28 mouse cellular contexts compared by ENCODE assay signal in the genomic region with DNA sequence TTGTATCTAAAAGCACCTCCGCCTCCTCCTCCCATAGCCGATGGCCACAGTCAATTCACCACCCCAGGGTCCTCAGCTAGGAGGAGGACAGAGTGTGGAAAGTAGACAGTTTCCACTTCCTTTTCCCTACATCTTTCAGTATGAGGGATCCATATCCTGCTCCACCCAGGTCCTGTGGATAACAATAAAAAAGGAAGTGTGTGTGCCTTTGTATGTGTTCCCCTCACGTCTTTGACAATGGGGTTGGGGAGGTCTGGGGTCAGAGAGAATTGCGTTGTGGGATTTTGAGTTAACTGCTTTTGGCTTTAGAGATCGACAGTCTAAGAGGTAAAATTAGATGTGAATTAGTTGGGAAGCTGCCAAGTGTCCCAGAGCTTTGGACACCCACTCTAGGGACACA. TPM values are rescaled to one million over a fixed set of nuclear protein-coding genes. Genes with fewer than 3 reads are reported as not detected.
A peak's percentile ranks its signal among the peaks of the same experiment; 100 is the strongest.
DNase-seq lines count a peak whose midpoint lies in the region; ATAC-seq and TF ChIP-seq lines count a peak whose summit lies in the region.
"Had no signal": no experiment of that assay in that cellular context is flagged by ENCODE, and none has a peak within 500 bp of the region (broad histone marks: within the 10 kb centered on the region; RNA-seq: fewer than 3 reads in every experiment).

No protein-coding gene starts in this region.

- H3K9me3 ChIP-seq in heart, embryonic 11.5 days (replicated peaks; ENCODE audit: control insufficient read depth, low read length) = no peaks in the 10 kb centered on the region
- H3K9me3 ChIP-seq in intestine, embryonic 15.5 days = no peaks in the 10 kb centered on the region
- no peaks in the 10 kb centered on the region for H3K9me3 ChIP-seq in intestine, postnatal 0 days (ENCODE audit: control insufficient read depth)
- H3K9me3 ChIP-seq: forebrain, embryonic 10.5 days; limb, embryonic 12.5 days; midbrain, embryonic 12.5 days had no signal

- H3K4me3 ChIP-seq in heart, embryonic 11.5 days (ENCODE audit: low read depth, low read length) = no peak overlapping the region
- H3K4me3 ChIP-seq in intestine, embryonic 15.5 days (replicated peaks) = no peak overlapping the region
- H3K4me3 ChIP-seq in intestine, postnatal 0 days (ENCODE audit: low read depth, low read length) = no peak overlapping the region
- no peak overlapping the region for H3K4me3 ChIP-seq in testis, adult 2 months (ENCODE audit: control insufficient read depth, low read depth, low read length)
- H3K4me3 ChIP-seq: forebrain, embryonic 10.5 days; layer of hippocampus, adult 2 months; limb, embryonic 12.5 days; midbrain, embryonic 12.5 days had no signal

- no peak overlapping the region for H3K9ac ChIP-seq in heart, embryonic 11.5 days (ENCODE audit: low read depth, low read length)
- H3K9ac ChIP-seq in intestine, embryonic 15.5 days = no peak overlapping the region
- H3K9ac ChIP-seq in intestine, postnatal 0 days (ENCODE audit: low read depth, low read length) = no peak overlapping the region
- H3K9ac ChIP-seq: hindbrain, embryonic 14.5 days; limb, embryonic 12.5 days; liver, postnatal 0 days; midbrain, embryonic 12.5 days had no signal

- WGBS in heart, embryonic 11.5 days (ENCODE audit: insufficient replicate concordance) = 45% methylated on average over 5 of the region's 5 CpGs
- 74% methylated on average over 5 of the region's 5 CpGs for WGBS in intestine, embryonic 15.5 days
- 66% methylated on average over 5 of the region's 5 CpGs for WGBS in intestine, postnatal 0 days

- peaks cover 57% of the 10 kb centered on the region for H3K4me1 ChIP-seq in heart, embryonic 11.5 days (ENCODE audit: control insufficient read depth, insufficient read depth, low read length)
- H3K4me1 ChIP-seq in intestine, embryonic 15.5 days (replicated peaks) = peaks cover 33% of the 10 kb centered on the region
- no peaks in the 10 kb centered on the region for H3K4me1 ChIP-seq in intestine, postnatal 0 days (replicated peaks; ENCODE audit: control insufficient read depth, insufficient read depth, low read length)
- H3K4me1 ChIP-seq in testis, adult 2 months (ENCODE audit: control insufficient read depth, insufficient read depth, low read length) = peaks cover 24% of the 10 kb centered on the region

- TF ChIP-seq POLR2A in testis, adult 2 months (IDR thresholded peaks at IDR 0.05; ENCODE audit: control insufficient read depth, low read depth, low read length) = no peak

- no peak for TF ChIP-seq CTCF in intestine, postnatal 0 days (IDR thresholded peaks at IDR 0.05; ENCODE audit: low read depth)
- no peak for TF ChIP-seq CTCF in testis, adult 2 months (IDR thresholded peaks at IDR 0.05; ENCODE audit: control insufficient read depth, insufficient read depth, insufficient replicate concordance, low read depth, low read length)

- no peaks in the 10 kb centered on the region for H3K36me3 ChIP-seq in heart, embryonic 11.5 days (ENCODE audit: control insufficient read depth, insufficient read depth, low read length)
- H3K36me3 ChIP-seq in intestine, embryonic 15.5 days = no peaks in the 10 kb centered on the region
- H3K36me3 ChIP-seq in intestine, postnatal 0 days (ENCODE audit: control insufficient read depth, insufficient read depth) = no peaks in the 10 kb centered on the region
- H3K36me3 ChIP-seq in testis, adult 2 months (ENCODE audit: control insufficient read depth, insufficient read depth, low read length) = no peaks in the 10 kb centered on the region
- H3K36me3 ChIP-seq: forebrain, embryonic 10.5 days; limb, embryonic 12.5 days; midbrain, embryonic 12.5 days had no signal

- DNase-seq in heart, adult 8-10 months (ENCODE audit: low spot score) = no peak
- DNase-seq in testis, postnatal 14 days (ENCODE audit: low spot score) = no peak
- DNase-seq in retina, embryonic 14.5 days (ENCODE audit: low spot score) = no peak
- no peak for DNase-seq in kidney, postnatal 4 days
- DNase-seq: adrenal gland, postnatal 10 days; cerebellum, adult 18-20 months; cerebellum, postnatal 14 days; gastrocnemius, postnatal 25 days; kidney, adult 9 months; kidney, postnatal 14 days; liver, postnatal 0 days had no signal

- H3K27ac ChIP-seq in heart, embryonic 11.5 days (ENCODE audit: low read depth, low read length) = peak overlapping the region; percentile 86
- 0 out of 2 replicates have a peak overlapping the region, but pooled peaks have one; percentile 27 for H3K27ac ChIP-seq in intestine, embryonic 15.5 days
- no peak overlapping the region for H3K27ac ChIP-seq in intestine, postnatal 0 days (ENCODE audit: low read depth, low read length)
- peak overlapping the region; percentile 59 for H3K27ac ChIP-seq in testis, adult 2 months (ENCODE audit: control insufficient read depth, insufficient read depth, low read depth, low read length)
- H3K27ac ChIP-seq: forebrain, embryonic 10.5 days; hindbrain, embryonic 14.5 days; layer of hippocampus, adult 2 months; midbrain, embryonic 12.5 days had no signal

- ATAC-seq in heart, embryonic 11.5 days (replicated peaks; ENCODE audit: insufficient number of reproducible peaks, low FRiP score, low TSS enrichment) = no peak
- ATAC-seq in intestine, embryonic 15.5 days = no peak
- no peak for ATAC-seq in intestine, postnatal 0 days
- ATAC-seq: activated CD4-positive, CD25-positive, alpha-beta regulatory T cell, adult 4 months; forebrain, embryonic 16.5 days; inflammation-experienced regulatory T-cells, adult 6 months; liver, postnatal 0 days had no signal

- no peaks in the 10 kb centered on the region for H3K27me3 ChIP-seq in heart, embryonic 11.5 days (ENCODE audit: control insufficient read depth, insufficient read depth, low read length)
- H3K27me3 ChIP-seq in intestine, embryonic 15.5 days (replicated peaks) = no peaks in the 10 kb centered on the region
- no peaks in the 10 kb centered on the region for H3K27me3 ChIP-seq in intestine, postnatal 0 days (replicated peaks; ENCODE audit: control insufficient read depth, insufficient read depth, low read length)
- H3K27me3 ChIP-seq in testis, adult 2 months (ENCODE audit: control insufficient read depth, insufficient read depth, low read length) = no peaks in the 10 kb centered on the region

- no peak overlapping the region for H3K4me2 ChIP-seq in heart, embryonic 11.5 days
- no peak overlapping the region for H3K4me2 ChIP-seq in intestine, embryonic 15.5 days (replicated peaks)
- H3K4me2 ChIP-seq in intestine, postnatal 0 days (replicated peaks; ENCODE audit: low read depth) = no peak overlapping the region
- H3K4me2 ChIP-seq: hindbrain, embryonic 14.5 days; limb, embryonic 12.5 days; liver, embryonic 11.5 days; midbrain, embryonic 12.5 days had no signal

RNA-seq across cellular contexts. Expression of a gene that starts 3.3 kb away (rescaled TPM):
- polyA plus RNA-seq in heart, embryonic 11.5 days (2014; fragmentation: Nextera tagmentation; extraction: Ambion mirVana) = 4.0 and 4.8 TPM in 2 replicates
- 1 to 10 TPM; 2.8 to 4.6 (median 3.9) TPM for total RNA-seq in heart, adult 8-10 months (2022)
- 5.2 and 8.9 TPM in 2 replicates for polyA plus RNA-seq in intestine, embryonic 15.5 days (2015; fragmentation: Nextera tagmentation; extraction: Ambion mirVana)
- polyA plus RNA-seq in intestine, postnatal 0 days (2015; fragmentation: Nextera tagmentation; extraction: Ambion mirVana) = 3.2 and 3.3 TPM in 2 replicates
- polyA plus RNA-seq in testis, adult 2 months (2012; rRNA removed) = 160 and 210 TPM in 2 replicates
- total RNA-seq: megakaryocyte progenitor cell, adult 5-6 weeks; MEL; monocyte, adult 5-6 weeks; neutrophil, adult 5-6 weeks had no signal
- polyA plus RNA-seq: activated CD4-positive, CD25-positive, alpha-beta regulatory T cell, adult 4 months; inflammation-experienced regulatory T-cells, adult 6 months had no signal

RNA-seq across cellular contexts. Expression of a gene that starts 3.9 kb away (rescaled TPM):
- 98.8 and 102 TPM in 2 replicates for polyA plus RNA-seq in heart, embryonic 11.5 days (2014; fragmentation: Nextera tagmentation; extraction: Ambion mirVana)
- total RNA-seq in heart, adult 8-10 months (2022) = 100 to 1,000 TPM; 108 to 133 (median 122) TPM
- 70.3 and 70.5 TPM in 2 replicates for polyA plus RNA-seq in intestine, embryonic 15.5 days (2015; fragmentation: Nextera tagmentation; extraction: Ambion mirVana)
- polyA plus RNA-seq in intestine, postnatal 0 days (2015; fragmentation: Nextera tagmentation; extraction: Ambion mirVana) = 17.1 and 17.6 TPM in 2 replicates
- 46.0 and 47.0 TPM in 2 replicates for polyA plus RNA-seq in testis, adult 2 months (2012; rRNA removed)
- total RNA-seq: monocyte, adult 5-6 weeks; neutrophil, adult 5-6 weeks had no signal
- polyA plus RNA-seq: activated CD4-positive, CD25-positive, alpha-beta regulatory T cell, adult 4 months; inflammation-experienced regulatory T-cells, adult 6 months had no signal

RNA-seq across cellular contexts. Expression of a gene that starts 11.2 kb away (rescaled TPM):
- polyA plus RNA-seq in heart, embryonic 11.5 days (2014; fragmentation: Nextera tagmentation; extraction: Ambion mirVana) = 9.1 and 11.6 TPM in 2 replicates
- total RNA-seq in heart, adult 8-10 months (2022) = 10 to 100 TPM in 3 of 4 experiments, 1 to 10 TPM in 1; 8.3 to 10.4 (median 10.3) TPM
- 18.2 and 18.9 TPM in 2 replicates for polyA plus RNA-seq in intestine, embryonic 15.5 days (2015; fragmentation: Nextera tagmentation; extraction: Ambion mirVana)
- 9.7 and 11.2 TPM in 2 replicates for polyA plus RNA-seq in intestine, postnatal 0 days (2015; fragmentation: Nextera tagmentation; extraction: Ambion mirVana)
- 22.4 and 24.2 TPM in 2 replicates for polyA plus RNA-seq in testis, adult 2 months (2012; rRNA removed)

RNA-seq across cellular contexts. Expression of a gene that starts 30.8 kb away (rescaled TPM):
- polyA plus RNA-seq in heart, embryonic 11.5 days (2014; fragmentation: Nextera tagmentation; extraction: Ambion mirVana) = 0.14 and 0.54 TPM in 2 replicates
- under 1 TPM; 0.31 to 0.75 (median 0.42) TPM for total RNA-seq in heart, adult 8-10 months (2022)
- 2.2 and 2.4 TPM in 2 replicates for polyA plus RNA-seq in intestine, embryonic 15.5 days (2015; fragmentation: Nextera tagmentation; extraction: Ambion mirVana)
- 1.3 and 1.6 TPM in 2 replicates for polyA plus RNA-seq in intestine, postnatal 0 days (2015; fragmentation: Nextera tagmentation; extraction: Ambion mirVana)
- polyA plus RNA-seq in testis, adult 2 months (2012; rRNA removed) = 7.2 and 8.9 TPM in 2 replicates
- total RNA-seq: megakaryocyte progenitor cell, adult 5-6 weeks had no signal
- polyA plus RNA-seq: liver, postnatal 0 days had no signal

RNA-seq across cellular contexts. Expression of a gene that starts 31.0 kb away (rescaled TPM):
- polyA plus RNA-seq in heart, embryonic 11.5 days (2014; fragmentation: Nextera tagmentation; extraction: Ambion mirVana) = 21.4 and 24.6 TPM in 2 replicates
- total RNA-seq in heart, adult 8-10 months (2022) = 10 to 100 TPM; 22.4 to 23.9 (median 23.6) TPM
- 35.9 and 36.9 TPM in 2 replicates for polyA plus RNA-seq in intestine, embryonic 15.5 days (2015; fragmentation: Nextera tagmentation; extraction: Ambion mirVana)
- 21.8 and 22.3 TPM in 2 replicates for polyA plus RNA-seq in intestine, postnatal 0 days (2015; fragmentation: Nextera tagmentation; extraction: Ambion mirVana)
- polyA plus RNA-seq in testis, adult 2 months (2012; rRNA removed) = 39.5 and 40.8 TPM in 2 replicates

Comparison
In these comparisons a context has a peak if more than half of its experiments do, and no peak if none do; other contexts are left out.
1. RNA of a gene that starts 3.3 kb away (polyA plus RNA-seq): 160 to 210 TPM in testis, adult 2 months; 5.2 to 8.9 TPM in intestine, embryonic 15.5 days, 4.0 to 4.8 TPM in heart, embryonic 11.5 days and 3.2 to 3.3 TPM in intestine, postnatal 0 days; every median in the first group is over 10 times any median in the second.